Mouse (Mus musculus): ENCODE results near the gene Wdr62. TPM values are rescaled to one million over a fixed set of nuclear protein-coding genes. Genes with fewer than 3 reads are reported as not detected.
"Not testable (repeated sequence)": the region's sequence is repeated elsewhere in the genome, so short reads cannot be mapped to it uniquely, and the experiment has no call there.

The Wdr62 gene
- polyA plus RNA-seq, 2 experiments: 8.8 to 22.9 TPM

DNA sequence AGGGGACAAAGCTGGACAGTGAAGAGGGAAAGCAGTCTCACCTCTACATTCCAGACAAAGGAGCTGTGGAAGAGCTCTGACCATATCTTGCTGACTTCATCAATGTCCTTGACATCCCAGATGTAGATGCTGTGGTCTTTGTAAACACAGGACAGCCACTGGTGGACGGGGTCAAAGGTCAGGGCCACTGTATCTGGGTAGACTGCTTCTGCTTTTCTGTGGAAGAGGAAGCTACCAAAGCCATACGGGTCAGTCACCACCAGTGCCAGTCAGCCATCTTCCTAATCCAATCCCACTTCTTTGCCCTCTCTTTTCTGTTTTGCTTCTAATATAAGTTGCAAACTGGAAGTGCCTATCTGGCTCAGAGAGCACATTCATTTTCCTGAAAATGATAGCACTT lies 15.2 kb downstream of the Wdr62 start:
- Histone ChIP-seq H3K36me3 (ENCODE audit: control insufficient read depth, insufficient read depth, low read length) (peaks cover 9% of the 10 kb centered on the region; the same call in 1 of the 2 replicates), H3K27ac (replicated peaks; ENCODE audit: low read depth, low read length) (no peak overlapping the region), H3K9ac (ENCODE audit: low read depth, low read length, severe bottlenecking) (no peak overlapping the region), H3K9me3 (ENCODE audit: control insufficient read depth, low read length) (no peaks in the 10 kb centered on the region), H3K4me3 (replicated peaks; ENCODE audit: low read length) (no peak overlapping the region), H3K4me1 (ENCODE audit: control insufficient read depth, insufficient read depth, low read length) (no peaks in the 10 kb centered on the region), H3K4me2 (replicated peaks; ENCODE audit: low read depth, low read length, severe bottlenecking) (no peak overlapping the region), H3K27me3 (ENCODE audit: control insufficient read depth, insufficient read depth, low read length) (no peaks in the 10 kb centered on the region)
- ATAC-seq (ENCODE audit: low FRiP score, low read depth) (no peak), DNase-seq (ENCODE audit: low spot score) (no peak)
- 79% methylated on average over 2 of the region's 2 CpGs for WGBS
- no peak for TF ChIP-seq POLR2A (IDR thresholded peaks at IDR 0.05; ENCODE audit: borderline replicate concordance, extremely low read depth, insufficient read depth, insufficient read length)

DNA sequence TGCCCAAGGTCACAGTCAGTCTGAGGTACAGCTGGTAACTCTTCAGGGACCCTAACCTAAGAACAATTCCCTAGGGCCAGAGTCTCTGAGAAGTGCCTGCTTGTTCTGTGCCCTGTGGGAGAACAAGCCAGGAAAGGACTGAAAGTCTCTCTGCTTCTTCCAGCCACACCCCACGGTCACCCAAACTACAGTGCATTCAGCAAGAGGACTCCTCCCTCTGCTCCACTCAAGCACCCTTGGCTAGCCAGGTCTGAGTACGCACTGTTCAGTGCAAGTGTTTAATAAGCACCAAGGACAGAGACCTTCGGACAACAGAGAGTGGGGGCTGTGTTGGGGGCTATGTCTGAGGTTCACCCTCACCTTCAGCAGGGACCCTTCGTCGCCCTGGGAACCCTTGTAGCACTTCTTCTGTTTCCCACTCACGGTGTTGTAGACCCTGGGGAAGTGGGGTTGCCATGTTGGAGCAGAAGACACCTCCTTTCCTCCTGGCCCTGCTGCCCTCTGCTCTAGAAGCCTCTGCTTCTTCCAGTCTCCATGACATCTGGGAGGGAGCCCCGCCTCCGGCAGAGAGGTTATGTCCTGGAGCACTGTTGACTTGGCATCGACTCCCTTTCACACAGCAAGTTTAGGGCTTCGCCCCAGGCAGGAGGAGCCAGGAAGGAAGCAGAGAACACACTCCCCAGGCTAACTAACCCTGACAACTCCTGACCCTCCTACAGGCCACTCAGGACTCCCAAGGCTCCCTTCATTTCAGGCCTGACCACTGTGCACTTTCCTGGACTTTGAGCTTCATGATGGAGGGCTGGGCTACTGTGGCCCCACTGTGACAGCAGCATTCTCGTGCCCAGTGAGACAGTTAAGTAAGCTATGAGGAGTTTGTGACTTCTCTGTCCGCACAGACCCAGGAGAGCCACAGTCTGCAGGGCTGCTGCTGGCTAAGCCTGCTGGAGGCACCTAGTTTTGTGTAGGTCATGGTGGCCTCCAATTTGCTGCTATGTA lies 28.0 kb downstream of the Wdr62 start:
- H3K9ac ChIP-seq (ENCODE audit: low read depth, low read length, severe bottlenecking): no peak overlapping the region
- H3K4me2 ChIP-seq (replicated peaks; ENCODE audit: low read depth, low read length, severe bottlenecking): no peak overlapping the region
- no peak for DNase-seq (ENCODE audit: low spot score)
- H3K9me3 ChIP-seq (ENCODE audit: control insufficient read depth, low read length): no peaks in the 10 kb centered on the region
- no peaks in the 10 kb centered on the region for H3K27me3 ChIP-seq (ENCODE audit: control insufficient read depth, insufficient read depth, low read length)
- H3K36me3 ChIP-seq (ENCODE audit: control insufficient read depth, insufficient read depth, low read length): peaks cover 3% of the 10 kb centered on the region; the same call in 1 of the 2 replicates
- TF ChIP-seq POLR2A (IDR thresholded peaks at IDR 0.05; ENCODE audit: borderline replicate concordance, extremely low read depth, insufficient read depth, insufficient read length): no peak
- no peak for ATAC-seq (ENCODE audit: low FRiP score, low read depth)
- no peaks in the 10 kb centered on the region for H3K4me1 ChIP-seq (ENCODE audit: control insufficient read depth, insufficient read depth, low read length)
- 78% methylated on average over 12 of the region's 12 CpGs for WGBS
- no peak overlapping the region for H3K27ac ChIP-seq (replicated peaks; ENCODE audit: low read depth, low read length)
- H3K4me3 ChIP-seq (replicated peaks; ENCODE audit: low read length): no peak overlapping the region

DNA sequence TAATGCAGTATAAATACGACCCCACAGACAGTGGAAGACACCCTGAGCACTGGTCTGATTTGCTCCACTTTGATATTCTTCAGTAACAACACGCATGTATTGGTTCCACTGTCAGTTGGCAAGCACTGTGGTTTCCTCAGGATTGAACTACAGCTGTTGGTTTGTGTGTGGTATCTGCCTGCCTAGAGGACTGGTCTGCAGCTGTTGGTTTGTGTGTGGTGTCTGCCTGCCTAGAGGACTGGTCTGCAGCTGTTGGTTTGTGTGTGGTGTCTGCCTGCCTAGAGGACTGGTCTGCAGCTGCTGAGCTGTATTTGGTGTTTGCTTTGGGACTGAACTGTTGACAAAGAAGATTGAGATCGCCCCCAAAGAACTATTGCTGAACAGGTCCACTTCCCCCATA lies 42.8 kb downstream of the Wdr62 start:
- H3K27ac ChIP-seq (replicated peaks; ENCODE audit: low read depth, low read length); DNase-seq (ENCODE audit: low spot score); H3K4me1 ChIP-seq (ENCODE audit: control insufficient read depth, insufficient read depth, low read length); H3K9ac ChIP-seq (ENCODE audit: low read depth, low read length, severe bottlenecking); H3K27me3 ChIP-seq (ENCODE audit: control insufficient read depth, insufficient read depth, low read length); H3K9me3 ChIP-seq (ENCODE audit: control insufficient read depth, low read length); H3K4me2 ChIP-seq (replicated peaks; ENCODE audit: low read depth, low read length, severe bottlenecking); H3K4me3 ChIP-seq (replicated peaks; ENCODE audit: low read length); ATAC-seq (ENCODE audit: low FRiP score, low read depth): not testable (repeated sequence)
- 77% methylated on average over 3 of the region's 3 CpGs for WGBS
- H3K36me3 ChIP-seq (ENCODE audit: control insufficient read depth, insufficient read depth, low read length): peaks cover 34% of the 10 kb centered on the region

DNA sequence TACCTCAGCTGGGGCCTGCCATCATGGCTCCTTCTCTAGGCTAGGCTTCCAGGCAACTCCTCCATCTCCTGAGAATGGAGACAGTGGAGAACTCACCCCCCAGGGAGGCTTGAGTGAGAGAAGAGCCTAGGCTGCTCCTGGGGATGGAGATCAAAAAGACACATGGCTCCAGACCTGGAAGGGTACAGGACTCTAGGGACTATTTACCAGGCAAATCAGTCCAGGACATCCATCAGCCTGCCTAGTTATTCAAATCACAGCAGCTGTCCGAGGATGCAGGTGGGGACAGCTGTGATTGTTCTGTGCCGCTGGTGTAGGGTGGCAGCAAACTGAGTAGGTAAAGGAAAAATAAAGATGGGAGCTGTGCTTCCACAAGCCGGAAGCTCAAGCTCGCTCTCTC lies 44.6 kb downstream of the Wdr62 start, which contains the start of gene Ovol3:
Gene Ovol3, minus strand, starts transcription at position 101 of the 400 bp plus-strand sequence.
- Histone ChIP-seq H3K27ac (replicated peaks; ENCODE audit: low read depth, low read length) (no peak within 1 kb of the TSS), H3K4me1 (ENCODE audit: control insufficient read depth, insufficient read depth, low read length) (peaks cover 10% of the 10 kb centered on the region), H3K4me2 (replicated peaks; ENCODE audit: low read depth, low read length, severe bottlenecking) (no peak within 1 kb of the TSS), H3K27me3 (ENCODE audit: control insufficient read depth, insufficient read depth, low read length) (no peaks in the 10 kb centered on the region), H3K9ac (ENCODE audit: low read depth, low read length, severe bottlenecking) (no peak within 1 kb of the TSS), H3K4me3 (replicated peaks; ENCODE audit: low read length) (no peak within 1 kb of the TSS), H3K36me3 (ENCODE audit: control insufficient read depth, insufficient read depth, low read length) (peaks cover 29% of the 10 kb centered on the region), H3K9me3 (ENCODE audit: control insufficient read depth, low read length) (no peaks in the 10 kb centered on the region)
- TF ChIP-seq POLR2A (IDR thresholded peaks at IDR 0.05; ENCODE audit: borderline replicate concordance, extremely low read depth, insufficient read depth, insufficient read length): no peak
- DNase-seq (ENCODE audit: low spot score): no peak
- no peak for ATAC-seq (ENCODE audit: low FRiP score, low read depth)
- WGBS: 79% methylated on average over 4 of the region's 4 CpGs

DNA sequence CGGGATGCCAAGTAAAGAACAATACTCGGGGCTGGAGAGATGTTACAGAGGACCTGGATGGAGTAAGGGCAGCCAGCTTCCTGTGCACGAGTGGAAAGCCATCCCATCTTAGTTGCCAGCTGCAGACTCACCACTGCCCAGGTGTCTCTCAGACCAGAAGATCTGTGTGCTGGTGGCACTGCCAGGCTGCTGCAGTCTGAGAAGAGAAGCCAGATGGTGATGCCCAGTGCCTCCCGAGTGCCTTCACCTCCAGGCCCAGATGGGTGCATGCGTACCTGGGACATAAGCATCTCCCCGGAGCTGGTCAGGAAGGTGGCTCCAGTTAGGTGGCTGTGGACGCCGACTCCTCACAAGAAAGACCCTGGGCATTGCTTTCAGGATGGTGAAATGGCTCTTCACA lies 45.1 kb downstream of the Wdr62 start:
- H3K27ac ChIP-seq (replicated peaks; ENCODE audit: low read depth, low read length): no peak overlapping the region
- no peak overlapping the region for H3K4me2 ChIP-seq (replicated peaks; ENCODE audit: low read depth, low read length, severe bottlenecking)
- H3K4me3 ChIP-seq (replicated peaks; ENCODE audit: low read length): no peak overlapping the region
- DNase-seq (ENCODE audit: low spot score) (no peak), ATAC-seq (ENCODE audit: low FRiP score, low read depth) (no peak)
- no peaks in the 10 kb centered on the region for H3K9me3 ChIP-seq (ENCODE audit: control insufficient read depth, low read length)
- TF ChIP-seq POLR2A (IDR thresholded peaks at IDR 0.05; ENCODE audit: borderline replicate concordance, extremely low read depth, insufficient read depth, insufficient read length): no peak
- H3K9ac ChIP-seq (ENCODE audit: low read depth, low read length, severe bottlenecking): no peak overlapping the region
- peaks cover 28% of the 10 kb centered on the region for H3K36me3 ChIP-seq (ENCODE audit: control insufficient read depth, insufficient read depth, low read length)
- 89% methylated on average over 8 of the region's 8 CpGs for WGBS
- H3K27me3 ChIP-seq (ENCODE audit: control insufficient read depth, insufficient read depth, low read length): no peaks in the 10 kb centered on the region
- H3K4me1 ChIP-seq (ENCODE audit: control insufficient read depth, insufficient read depth, low read length): peaks cover 10% of the 10 kb centered on the region
